Mouse (Mus musculus) stomach, postnatal 0 days (tissue): ENCODE measurements around the gene Cyp2t4.

Experiments
- CTCF ChIP-seq: IDR thresholded peaks from 2 replicates; pipeline ENCODE4 v1.5.1; 2016; ENCODE audit warnings: antibody characterized with exemption, low read depth, mild to moderate bottlenecking, moderate library complexity
- EP300 ChIP-seq: optimal IDR thresholded peaks from 2 replicates; pipeline ENCODE3; 2016; ENCODE audit warnings: antibody characterized with exemption

DNA sequence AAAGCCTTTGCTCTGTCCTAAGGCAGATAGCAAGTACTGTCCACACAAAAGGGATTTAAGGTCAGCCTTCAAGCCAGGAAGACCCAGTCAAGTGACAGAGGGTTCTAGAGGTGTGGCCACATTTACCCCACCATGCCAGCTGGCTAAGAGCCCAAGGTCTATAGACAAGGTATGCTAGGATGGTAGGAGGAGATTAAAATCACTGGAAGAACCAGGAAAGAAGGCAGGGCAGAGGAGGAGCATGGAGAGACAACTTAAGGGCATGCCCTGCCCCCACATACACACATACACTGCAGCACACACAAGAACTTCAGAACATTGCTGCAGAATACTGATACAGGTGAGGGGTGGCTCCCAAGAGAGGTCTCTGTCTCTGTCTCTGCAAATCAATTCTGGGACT lies 33.8 kb upstream of the Cyp2t4 start, which contains the start of gene Cyp2f2:
- TF ChIP-seq CTCF = no peak
- TF ChIP-seq EP300 = no peak
